Mouse (Mus musculus) embryonic facial prominence, embryonic 13.5 days (tissue): ENCODE results near the gene Gm44790. TPM values are rescaled to one million over a fixed set of nuclear protein-coding genes. Genes with fewer than 3 reads are reported as not detected.
A peak's percentile ranks its signal among the peaks of the same experiment; 100 is the strongest.

ENCODE experiments used
- ATAC-seq: fragments of 200-750 bp; cut with Nextera tagmentation; 2 replicates; pipeline ENCODE4 v1.8.0; 2017; ENCODE audit warnings: low read depth; ENCODE audit not compliant: insufficient number of reproducible peaks, insufficient read depth, low FRiP score, low TSS enrichment
- H3K27ac ChIP-seq: fragments of 300-500 bp; sonication (generic); 2 replicates; pipeline ENCODE4 v1.5.1; 2015; ENCODE audit warnings: moderate library complexity, mild to moderate bottlenecking, inconsistent platforms
- H3K27me3 ChIP-seq: fragments of 300-500 bp; sonication (generic); 2 replicates; pipeline ENCODE4 v1.6.1; 2015; ENCODE audit warnings: mild to moderate bottlenecking, inconsistent platforms
- H3K36me3 ChIP-seq: fragments of 300-500 bp; sonication (generic); 2 replicates; pipeline ENCODE4 v1.6.1; 2015; ENCODE audit warnings: mild to moderate bottlenecking, inconsistent platforms
- H3K4me1 ChIP-seq: fragments of 300-500 bp; sonication (generic); 2 replicates; pipeline ENCODE4 v1.6.1; 2015; ENCODE audit warnings: inconsistent platforms
- H3K4me2 ChIP-seq: fragments of 300-500 bp; sonication (generic); 2 replicates; pipeline ENCODE4 v1.6.1; 2015; ENCODE audit warnings: moderate library complexity, mild to moderate bottlenecking, inconsistent platforms
- H3K4me3 ChIP-seq: fragments of 300-500 bp; sonication (generic); 2 replicates; pipeline ENCODE4 v1.5.1; 2015; ENCODE audit warnings: mild to moderate bottlenecking, inconsistent platforms
- H3K9ac ChIP-seq: fragments of 300-500 bp; sonication (generic); 2 replicates; pipeline ENCODE4 v1.6.1; 2015; ENCODE audit warnings: mild to moderate bottlenecking, inconsistent platforms
- H3K9me3 ChIP-seq: fragments of 300-500 bp; sonication (generic); 2 replicates; pipeline ENCODE4 v1.6.1; 2016; ENCODE audit warnings: inconsistent platforms
- WGBS: fragments of 180-500 bp; shearing (Covaris S2); methylation state at CpG from one replicate; pipeline ENCODE4 v1.1.7; 2015; ENCODE audit warnings: mixed read lengths; 5-methylcytosine and 5-hydroxymethylcytosine counted together
- polyA plus RNA-seq: library from polyadenylated mRNA; unstranded; fragments of >200 nt; fragmentation: Nextera tagmentation; extraction: Ambion mirVana; gene quantifications from 2 replicates; pipeline ENCODE4 v1.2.1, GENCODE M21; 2015

Gm44790 gene
- polyA plus RNA-seq, 1 experiment from 2014 or later = not detected

GRCm38 (mm10) chr6:86445551-86445950 lies 19.1 kb downstream of the Gm44790 start:
- Histone ChIP-seq H3K27me3 (no peaks in the 10 kb centered on the region), H3K4me2 (no peak overlapping the region), H3K36me3 (peaks cover 61% of the 10 kb centered on the region), H3K4me1 (no peaks in the 10 kb centered on the region), H3K4me3 (no peak overlapping the region), H3K9me3 (no peaks in the 10 kb centered on the region), H3K9ac (no peak overlapping the region), H3K27ac (no peak overlapping the region)
- WGBS = 97% methylated on average over 18 of the region's 18 CpGs
- ATAC-seq = no peak

- Histone ChIP-seq H3K9me3 (no peaks in the 10 kb centered on the region), H3K9ac (no peak overlapping the region), H3K4me2 (no peak overlapping the region), H3K27ac (no peak overlapping the region), H3K27me3 (no peaks in the 10 kb centered on the region), H3K36me3 (peaks cover 69% of the 10 kb centered on the region), H3K4me3 (no peak overlapping the region), H3K4me1 (no peaks in the 10 kb centered on the region)
- 82% methylated on average over 1 of the region's 1 CpGs for WGBS
- ATAC-seq = no peak
These were observed 20.6 kb downstream of the Gm44790 start for GRCm38 (mm10) chr6:86446927-86447568.

- no peak overlapping the region for H3K4me2 ChIP-seq
- WGBS = 92% methylated on average over 3 of the region's 3 CpGs
- H3K27ac ChIP-seq = no peak overlapping the region
- ATAC-seq = no peak
- H3K9ac ChIP-seq = no peak overlapping the region
- no peaks in the 10 kb centered on the region for H3K9me3 ChIP-seq
- peaks cover 81% of the 10 kb centered on the region for H3K36me3 ChIP-seq
- no peaks in the 10 kb centered on the region for H3K27me3 ChIP-seq
- H3K4me3 ChIP-seq = no peak overlapping the region
- no peaks in the 10 kb centered on the region for H3K4me1 ChIP-seq
These were observed 30.3 kb downstream of the Gm44790 start for GRCm38 (mm10) chr6:86456727-86457126.

GRCm38 (mm10) chr6:86463079-86463478 lies 36.6 kb downstream of the Gm44790 start:
- Histone ChIP-seq H3K4me1 (no peaks in the 10 kb centered on the region), H3K4me3 (no peak overlapping the region), H3K27me3 (no peaks in the 10 kb centered on the region), H3K9ac (no peak overlapping the region), H3K4me2 (no peak overlapping the region), H3K27ac (no peak overlapping the region), H3K36me3 (peaks cover 73% of the 10 kb centered on the region), H3K9me3 (no peaks in the 10 kb centered on the region)
- ATAC-seq = no peak
- WGBS = 86% methylated on average over 3 of the region's 3 CpGs

GRCm38 (mm10) chr6:86471317-86471716 lies 44.9 kb downstream of the Gm44790 start:
- H3K4me1 ChIP-seq = peaks cover 16% of the 10 kb centered on the region
- H3K9me3 ChIP-seq = no peaks in the 10 kb centered on the region
- peak overlapping the region; percentile 75 for H3K9ac ChIP-seq
- no peak for ATAC-seq
- WGBS = 88% methylated on average over 3 of the region's 3 CpGs
- H3K4me3 ChIP-seq = no peak overlapping the region; the same call in 1 of the 2 replicates
- peak overlapping the region; percentile 75 for H3K4me2 ChIP-seq
- peaks cover 26% of the 10 kb centered on the region; the same call in 1 of the 2 replicates for H3K36me3 ChIP-seq
- peak overlapping the region; percentile 89 for H3K27ac ChIP-seq
- no peaks in the 10 kb centered on the region for H3K27me3 ChIP-seq

- Histone ChIP-seq H3K4me2 (peak overlapping the region; percentile 75), H3K4me3 (peak overlapping the region; percentile 41), H3K9ac (peak overlapping the region; percentile 75), H3K27me3 (no peaks in the 10 kb centered on the region), H3K4me1 (peaks cover 16% of the 10 kb centered on the region), H3K9me3 (no peaks in the 10 kb centered on the region), H3K27ac (peak overlapping the region; percentile 89), H3K36me3 (peaks cover 25% of the 10 kb centered on the region; the same call in 1 of the 2 replicates)
- ATAC-seq = 0 out of 2 replicates have a peak, but pooled peaks have one; percentile 8
- 20% methylated on average over 9 of the region's 9 CpGs for WGBS
These were observed 45.3 kb downstream of the Gm44790 start for GRCm38 (mm10) chr6:86471760-86472099.

GRCm38 (mm10) chr6:86472100-86472955 lies 45.9 kb downstream of the Gm44790 start:
- ATAC-seq = peak; percentile 91
- peaks cover 16% of the 10 kb centered on the region for H3K4me1 ChIP-seq
- peak overlapping the region; percentile 41 for H3K4me3 ChIP-seq
- peak overlapping the region; percentile 89 for H3K27ac ChIP-seq
- H3K4me2 ChIP-seq = peak overlapping the region; percentile 75
- peak overlapping the region; percentile 75 for H3K9ac ChIP-seq
- H3K9me3 ChIP-seq = no peaks in the 10 kb centered on the region
- peaks cover 20% of the 10 kb centered on the region; the same call in 1 of the 2 replicates for H3K36me3 ChIP-seq
- WGBS = under 1% methylated on average over 56 of the region's 56 CpGs
- no peaks in the 10 kb centered on the region for H3K27me3 ChIP-seq

- H3K27me3 ChIP-seq = no peaks in the 10 kb centered on the region
- H3K36me3 ChIP-seq = peaks cover 13% of the 10 kb centered on the region; the same call in 1 of the 2 replicates
- WGBS = 69% methylated on average over 7 of the region's 7 CpGs
- no peaks in the 10 kb centered on the region for H3K9me3 ChIP-seq
- peak overlapping the region; percentile 89 for H3K27ac ChIP-seq
- H3K4me3 ChIP-seq = peak overlapping the region; percentile 41
- peak overlapping the region; percentile 65 for H3K9ac ChIP-seq
- no peak for ATAC-seq
- H3K4me2 ChIP-seq = peak overlapping the region; percentile 75
- peaks cover 18% of the 10 kb centered on the region for H3K4me1 ChIP-seq
These were observed 46.6 kb downstream of the Gm44790 start for GRCm38 (mm10) chr6:86473077-86473476.

GRCm38 (mm10) chr6:86474072-86474471 lies 47.6 kb downstream of the Gm44790 start:
- Histone ChIP-seq H3K4me1 (peaks cover 28% of the 10 kb centered on the region), H3K9me3 (no peaks in the 10 kb centered on the region)

GRCm38 (mm10) chr6:86474646-86475181 lies 48.3 kb downstream of the Gm44790 start:
- Histone ChIP-seq H3K27me3 (no peaks in the 10 kb centered on the region), H3K4me3 (no peak overlapping the region), H3K27ac (no peak overlapping the region), H3K9ac (no peak overlapping the region), H3K9me3 (no peaks in the 10 kb centered on the region), H3K36me3 (peaks cover 7% of the 10 kb centered on the region; the same call in 1 of the 2 replicates), H3K4me1 (peaks cover 35% of the 10 kb centered on the region), H3K4me2 (no peak overlapping the region)
- no peak for ATAC-seq

More at GRCm38 (mm10) chr6:86474072-86474471, 47.6 kb downstream of the Gm44790 start:
- Histone ChIP-seq H3K27me3 (no peaks in the 10 kb centered on the region), H3K27ac (no peak overlapping the region), H3K4me3 (no peak overlapping the region), H3K9ac (no peak overlapping the region), H3K4me2 (no peak overlapping the region), H3K36me3 (peaks cover 9% of the 10 kb centered on the region; the same call in 1 of the 2 replicates)
- ATAC-seq = no peak
- 94% methylated on average over 5 of the region's 5 CpGs for WGBS

GRCm38 (mm10) chr6:86475462-86476167 lies 49.2 kb downstream of the Gm44790 start:
- no peak for ATAC-seq
- Histone ChIP-seq H3K36me3 (no peaks in the 10 kb centered on the region), H3K4me2 (no peak overlapping the region), H3K9ac (no peak overlapping the region), H3K4me1 (peaks cover 44% of the 10 kb centered on the region), H3K27ac (no peak overlapping the region), H3K4me3 (no peak overlapping the region), H3K9me3 (no peaks in the 10 kb centered on the region), H3K27me3 (no peaks in the 10 kb centered on the region)
- 58% methylated on average over 9 of the region's 9 CpGs for WGBS
